Mouse (Mus musculus): Measurements from ENCODE around the gene Prss36.

The Prss36 gene

DNA sequence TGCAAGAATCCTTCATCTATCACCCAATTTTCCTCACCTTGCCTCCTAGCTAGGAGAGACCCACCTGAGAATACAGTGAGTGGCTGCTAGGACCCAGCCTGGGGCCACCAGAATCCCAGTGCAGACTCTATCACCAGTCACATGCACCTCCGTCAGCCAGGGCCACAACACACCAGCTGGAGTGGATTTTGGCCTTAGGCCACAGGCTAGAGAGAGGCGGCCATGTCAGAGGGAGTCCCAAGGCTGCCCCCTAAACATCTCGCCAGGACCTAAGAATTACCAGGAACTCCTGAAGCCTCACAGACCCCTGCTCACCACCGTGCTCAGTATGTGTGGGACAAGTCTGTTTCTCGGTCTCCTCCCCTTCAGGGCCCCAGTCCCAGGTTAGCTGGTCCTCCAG, 12.4 kb downstream of the Prss36 start:
- DNase-seq, result no peak

DNA sequence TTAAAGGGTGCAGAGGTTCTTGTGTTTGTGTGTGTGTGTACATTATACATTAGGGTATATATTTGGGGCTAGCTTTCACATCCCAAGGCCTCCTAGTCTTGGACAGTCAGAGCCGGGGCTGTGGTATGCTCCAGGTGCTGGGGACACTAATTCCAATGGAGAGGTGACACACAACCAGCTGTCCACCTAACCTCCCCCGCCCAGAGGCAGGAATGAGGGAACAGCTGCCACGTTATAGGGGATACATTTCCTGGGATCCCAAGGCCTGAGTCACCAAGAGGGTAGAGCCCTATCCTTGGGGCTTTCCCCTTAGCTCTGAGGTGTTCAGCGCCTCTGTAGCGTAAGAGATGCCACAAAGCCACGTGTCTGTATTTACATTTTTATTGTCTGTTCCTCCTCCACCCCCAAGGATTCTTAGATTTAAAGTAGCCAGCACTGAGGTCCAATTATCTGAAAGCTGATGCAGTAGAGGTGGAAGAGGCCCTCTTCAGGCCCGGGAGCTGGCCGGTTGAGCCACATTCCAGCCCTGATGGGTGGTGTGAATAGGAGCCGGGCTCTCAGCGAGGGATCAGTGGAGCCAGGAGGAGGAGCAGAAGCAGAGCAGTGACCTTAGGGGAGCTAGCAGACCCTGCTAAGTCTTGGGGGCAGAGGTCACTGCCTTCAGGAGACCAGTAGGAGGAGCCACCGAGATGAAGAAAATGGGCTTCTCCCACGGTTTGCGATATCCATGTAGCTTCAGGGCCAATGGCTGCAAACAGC, 14.1 kb downstream of the Prss36 start:
- no peak for DNase-seq

- DNase-seq, result no peak
Measured at GRCm38 (mm10) chr7:127931351-127932135, 15.0 kb downstream of the Prss36 start.

DNA sequence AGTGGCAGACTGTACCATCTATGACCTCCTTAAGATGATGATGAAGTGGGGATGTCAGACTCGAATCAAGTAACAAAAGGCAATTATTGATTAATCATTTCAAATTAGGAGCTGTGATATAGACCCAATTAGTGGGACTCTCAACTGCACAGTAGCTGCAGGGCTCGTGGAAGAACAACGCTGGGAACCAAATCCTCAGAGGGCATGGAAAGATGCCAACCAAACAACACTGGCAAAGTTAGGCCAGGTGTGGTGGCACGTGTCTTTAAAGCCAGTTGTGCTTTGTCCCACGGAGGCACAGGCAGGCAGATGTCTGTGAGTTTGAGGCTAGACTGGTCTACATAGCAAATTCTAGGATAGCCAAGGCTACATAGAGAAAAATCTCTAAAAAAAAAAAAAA, 15.9 kb downstream of the Prss36 start:
- DNase-seq, result no peak

- no peak for DNase-seq
Measured at GRCm38 (mm10) chr7:127929923-127930322, 16.6 kb downstream of the Prss36 start, which contains the start of gene Prss8. Gene Prss8 (minus strand): TSS chr7:127930104.

DNA sequence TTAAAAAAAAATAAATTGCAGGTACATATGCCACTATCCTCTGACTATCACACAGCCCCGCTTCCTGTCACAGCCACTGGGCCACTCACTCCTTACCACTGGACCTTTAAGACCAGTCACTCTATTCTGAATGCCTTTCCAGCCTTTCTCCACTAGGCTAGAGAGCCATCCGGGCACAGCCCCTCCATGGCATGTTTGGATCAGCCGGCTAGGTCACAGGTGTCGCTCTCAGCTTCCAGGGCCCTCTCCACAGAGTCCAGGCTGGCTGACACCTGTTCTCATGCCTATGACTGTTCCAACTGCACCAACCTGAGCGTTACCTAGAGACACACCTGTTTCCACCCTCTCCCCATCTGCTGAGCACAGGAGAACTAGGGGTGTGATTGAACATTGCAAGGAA, 17.9 kb downstream of the Prss36 start:
- no peak for DNase-seq

DNA sequence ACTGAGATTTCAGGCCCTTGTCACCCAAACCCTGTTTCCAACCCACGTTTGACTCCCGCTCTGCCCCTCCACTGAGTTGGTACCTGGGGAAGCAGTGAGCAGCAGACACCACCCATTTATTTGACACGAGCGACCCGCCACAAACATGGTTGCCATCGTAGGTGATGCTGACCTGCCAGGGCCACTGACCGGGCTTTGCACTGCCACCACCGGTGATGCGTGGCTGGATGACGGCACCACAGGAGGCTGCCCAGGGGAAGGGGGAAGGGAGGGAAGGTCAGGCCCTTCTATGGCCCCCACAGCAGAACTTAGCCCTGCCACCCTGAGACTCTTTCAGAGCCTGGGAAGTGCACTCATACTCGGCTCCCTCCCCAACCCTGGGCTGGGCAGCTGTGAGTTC, 18.8 kb downstream of the Prss36 start:
- DNase-seq, result no peak

- no peak for DNase-seq
Measured at GRCm38 (mm10) chr7:127926846-127927245, 19.7 kb downstream of the Prss36 start.

- DNase-seq, result no peak
Measured at GRCm38 (mm10) chr7:127926066-127926465, 20.5 kb downstream of the Prss36 start.

- no peak for DNase-seq
Measured at GRCm38 (mm10) chr7:127925252-127925651, 21.3 kb downstream of the Prss36 start.

GRCm38 (mm10) chr7:127923714-127924113, 22.8 kb downstream of the Prss36 start:
- DNase-seq, result no peak

- peak in 1 of 2 experiments; percentile 39 for DNase-seq
Measured at GRCm38 (mm10) chr7:127922451-127923275, 23.9 kb downstream of the Prss36 start.

DNA sequence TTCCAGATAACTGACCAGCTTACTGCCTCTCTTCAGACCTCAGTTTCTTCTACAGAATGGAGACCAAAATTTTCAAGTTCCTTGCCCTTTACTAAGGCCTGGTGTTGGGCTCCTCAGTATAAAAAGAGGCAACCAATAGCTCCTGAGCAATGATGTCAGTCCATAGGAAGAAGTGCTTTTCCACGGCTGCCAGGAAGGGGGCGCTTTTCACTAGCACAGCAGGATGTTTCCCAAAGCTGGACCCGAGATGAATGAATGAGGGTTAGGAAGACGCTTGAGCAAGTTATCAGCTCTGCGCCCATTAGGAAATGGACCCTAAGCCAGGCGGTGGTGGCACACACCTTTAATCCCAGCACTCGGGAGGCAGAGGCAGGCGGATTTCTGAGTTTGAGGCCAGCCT, 25.0 kb downstream of the Prss36 start:
- DNase-seq, result no peak

GRCm38 (mm10) chr7:127919290-127919689, 27.2 kb downstream of the Prss36 start:
- DNase-seq, result peak in 1 of 2 experiments; percentile 33

- peak in 1 of 2 experiments; percentile 70 for DNase-seq
Measured at GRCm38 (mm10) chr7:127918203-127918602, 28.3 kb downstream of the Prss36 start.

GRCm38 (mm10) chr7:127915293-127915692, 31.2 kb downstream of the Prss36 start:
- DNase-seq, result no peak

DNA sequence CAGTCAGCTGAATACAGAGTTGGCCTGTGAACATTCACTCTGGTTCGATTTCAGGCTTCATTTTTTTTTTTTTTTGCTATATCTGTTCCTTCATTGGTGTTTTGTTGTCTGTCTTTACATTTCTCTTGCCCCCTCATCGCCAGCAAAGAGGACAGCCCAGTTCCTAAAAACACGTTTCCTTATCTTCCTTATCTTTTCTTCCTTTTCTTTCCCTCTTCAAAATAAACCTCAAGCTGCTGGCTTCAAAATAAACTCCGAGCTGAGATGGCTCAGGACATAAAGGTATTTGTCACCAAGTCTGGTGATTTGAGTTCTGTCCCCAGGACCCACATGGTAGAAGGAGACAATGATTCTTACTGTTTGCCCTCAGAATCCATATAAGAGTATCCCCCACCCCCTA, 33.6 kb downstream of the Prss36 start:
- DNase-seq, result no peak

- DNase-seq, result peak; percentile 69 to 79
Measured at GRCm38 (mm10) chr7:127912190-127912871, 34.2 kb downstream of the Prss36 start, which contains the start of gene Kat8. Gene Kat8 (plus strand): TSS chr7:127912516.

DNA sequence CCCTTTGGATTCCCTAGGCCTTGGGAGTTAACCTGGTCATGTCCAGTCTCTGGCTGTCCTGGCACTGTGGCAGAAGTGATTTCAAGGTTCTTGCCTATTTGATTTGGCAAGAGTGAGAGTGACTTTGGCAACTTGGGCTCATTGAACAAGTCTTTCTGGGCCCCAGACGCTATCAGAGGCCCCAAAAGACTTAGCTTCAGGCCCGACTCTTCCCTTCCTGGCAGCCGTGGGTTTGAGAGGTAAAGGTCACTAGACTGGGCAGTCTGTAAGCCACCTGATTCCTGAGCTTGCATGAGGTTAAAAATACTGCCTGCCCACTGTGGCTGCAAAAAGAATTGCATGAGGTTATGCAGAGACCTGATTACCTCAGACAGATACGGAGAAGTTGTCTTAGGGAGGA, 37.9 kb downstream of the Prss36 start:
- DNase-seq, result no peak

- no peak for DNase-seq
Measured at GRCm38 (mm10) chr7:127907939-127908338, 38.6 kb downstream of the Prss36 start.

GRCm38 (mm10) chr7:127903971-127904796, 42.3 kb downstream of the Prss36 start, which contains the start of gene Bckdk:
Gene Bckdk (plus strand): TSS chr7:127904082.
- peak; percentile 58 to 70 for DNase-seq
